Mouse (Mus musculus): ENCODE measurements around the gene Mecr.

DNA sequence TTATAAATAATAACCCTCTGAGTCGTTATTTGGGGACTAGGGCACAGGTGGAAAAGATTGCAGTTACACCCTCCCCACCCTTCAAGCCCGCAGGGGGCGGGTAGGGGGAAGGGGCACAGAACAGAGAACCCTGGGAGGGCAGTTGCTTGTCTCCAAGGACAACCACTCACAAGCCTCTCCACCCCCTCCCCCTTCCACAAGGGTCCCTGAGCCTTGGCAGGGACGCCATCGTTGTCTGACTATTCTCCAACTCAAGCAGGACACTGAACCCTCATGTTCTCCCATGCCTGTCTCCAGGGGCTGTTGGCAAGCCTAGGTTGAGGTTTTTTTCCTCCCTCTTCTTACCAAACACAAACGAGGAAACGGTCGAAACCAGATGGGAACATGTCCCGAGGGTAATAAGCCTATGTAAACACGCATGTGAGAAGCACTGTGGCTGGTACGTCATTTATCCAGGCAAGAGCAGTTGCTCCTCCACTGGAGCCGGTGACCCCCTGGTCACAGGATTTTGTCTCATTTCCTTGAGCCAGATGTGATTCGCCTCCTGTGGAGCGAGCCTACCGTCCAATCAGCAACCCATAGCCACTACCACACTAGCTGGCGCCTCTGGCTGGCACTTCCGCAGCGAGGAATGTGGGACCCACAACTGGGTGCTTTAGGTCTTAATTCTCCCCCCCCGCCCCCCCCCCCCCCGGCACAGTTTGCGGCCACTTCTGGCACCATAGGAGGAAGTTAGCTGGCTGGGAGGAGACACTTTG, 67.1 kb downstream of the Mecr start:
- TF ChIP-seq CTCF (IDR thresholded peaks at IDR 0.05; ENCODE audit: low read depth, low read length): no peak
- no peak for TF ChIP-seq POLR2A (IDR thresholded peaks at IDR 0.05; ENCODE audit: extremely low read depth, insufficient read depth, low read length)
